Comparison of ENCODE assay signal across 12 mouse cellular contexts in the genomic region with DNA sequence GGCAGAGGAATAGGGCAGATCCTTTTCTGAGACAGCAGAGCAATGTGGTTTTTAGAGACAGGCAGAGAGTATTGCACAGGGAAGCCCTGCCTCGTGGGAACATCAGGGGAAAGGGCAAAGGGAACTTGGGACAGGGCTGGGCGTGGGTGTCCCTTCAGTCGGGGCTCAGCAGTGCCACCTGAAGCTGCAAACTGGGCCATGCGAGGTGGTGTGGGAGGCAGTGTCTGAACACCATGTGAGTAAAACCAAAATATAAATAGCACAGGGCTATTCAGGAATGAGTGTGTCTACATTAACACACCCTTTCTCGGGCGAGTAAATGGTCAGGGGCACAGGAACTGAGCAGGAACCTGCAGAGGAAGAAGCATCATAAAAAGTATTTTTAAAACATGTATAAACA.
DNase-seq lines count a peak whose midpoint lies in the region; ATAC-seq lines count a peak whose summit lies in the region.
"Had no signal": no experiment of that assay in that cellular context is flagged by ENCODE, and none has a peak within 500 bp of the region (broad histone marks: within the 10 kb centered on the region; RNA-seq: fewer than 3 reads in every experiment).

No protein-coding gene starts in this region.

- ATAC-seq in forebrain, embryonic 15.5 days (replicated peaks) = no peak
- no peak for ATAC-seq in forebrain, embryonic 16.5 days
- 0 out of 2 replicates have a peak, but pooled peaks have one; percentile 16 for ATAC-seq in hindbrain, embryonic 15.5 days (ENCODE audit: low FRiP score, low read depth)
- no peak for ATAC-seq in megakaryocyte-erythroid progenitor cell, adult 5-6 weeks (replicated peaks; ENCODE audit: low FRiP score, low TSS enrichment, poor library complexity, severe bottlenecking)
- ATAC-seq: CD4-positive, CD25-positive, alpha-beta regulatory T cell, adult 4 months had no signal

- H3K4me2 ChIP-seq in forebrain, embryonic 15.5 days (replicated peaks) = no peak overlapping the region
- no peak overlapping the region for H3K4me2 ChIP-seq in forebrain, embryonic 16.5 days (ENCODE audit: low read length)
- peak overlapping the region; percentile 9; the same call in 1 of the 2 replicates for H3K4me2 ChIP-seq in hindbrain, embryonic 15.5 days
- H3K4me2 ChIP-seq: lung, embryonic 15.5 days had no signal

- H3K9ac ChIP-seq in forebrain, embryonic 15.5 days (replicated peaks) = no peak overlapping the region
- no peak overlapping the region for H3K9ac ChIP-seq in forebrain, embryonic 16.5 days (replicated peaks; ENCODE audit: low read depth, low read length)
- no peak overlapping the region for H3K9ac ChIP-seq in hindbrain, embryonic 15.5 days
- H3K9ac ChIP-seq: lung, embryonic 15.5 days had no signal

- H3K27ac ChIP-seq in forebrain, embryonic 15.5 days (replicated peaks) = peak overlapping the region; percentile 53
- H3K27ac ChIP-seq in forebrain, embryonic 16.5 days (ENCODE audit: low read length) = no peak overlapping the region
- peak overlapping the region; percentile 65 for H3K27ac ChIP-seq in hindbrain, embryonic 15.5 days (replicated peaks)
- H3K27ac ChIP-seq: kidney, postnatal 0 days; lung, embryonic 15.5 days had no signal

- no peak overlapping the region for H3K4me3 ChIP-seq in forebrain, embryonic 15.5 days
- no peak overlapping the region for H3K4me3 ChIP-seq in forebrain, embryonic 16.5 days (replicated peaks; ENCODE audit: low read length)
- H3K4me3 ChIP-seq in hindbrain, embryonic 15.5 days = no peak overlapping the region
- H3K4me3 ChIP-seq: lung, embryonic 15.5 days had no signal

- no peaks in the 10 kb centered on the region for H3K36me3 ChIP-seq in forebrain, embryonic 15.5 days
- H3K36me3 ChIP-seq in forebrain, embryonic 16.5 days (ENCODE audit: control insufficient read depth, insufficient read depth) = no peaks in the 10 kb centered on the region
- no peaks in the 10 kb centered on the region for H3K36me3 ChIP-seq in hindbrain, embryonic 15.5 days
- H3K36me3 ChIP-seq: lung, embryonic 15.5 days had no signal

- peaks cover 24% of the 10 kb centered on the region for H3K4me1 ChIP-seq in forebrain, embryonic 15.5 days
- peaks cover 16% of the 10 kb centered on the region for H3K4me1 ChIP-seq in forebrain, embryonic 16.5 days (replicated peaks; ENCODE audit: control insufficient read depth, insufficient read depth, low read length)
- peaks cover 11% of the 10 kb centered on the region for H3K4me1 ChIP-seq in hindbrain, embryonic 15.5 days (replicated peaks)

- WGBS in forebrain, embryonic 15.5 days = 51% methylated on average over 6 of the region's 6 CpGs
- 62% methylated on average over 6 of the region's 6 CpGs for WGBS in forebrain, embryonic 16.5 days
- 66% methylated on average over 6 of the region's 6 CpGs for WGBS in hindbrain, embryonic 15.5 days

- no peaks in the 10 kb centered on the region for H3K27me3 ChIP-seq in forebrain, embryonic 15.5 days
- no peaks in the 10 kb centered on the region for H3K27me3 ChIP-seq in forebrain, embryonic 16.5 days (replicated peaks; ENCODE audit: control insufficient read depth, insufficient read depth, low read length)
- no peaks in the 10 kb centered on the region for H3K27me3 ChIP-seq in hindbrain, embryonic 15.5 days
- H3K27me3 ChIP-seq: lung, embryonic 15.5 days had no signal

- H3K9me3 ChIP-seq in forebrain, embryonic 15.5 days = no peaks in the 10 kb centered on the region
- H3K9me3 ChIP-seq in forebrain, embryonic 16.5 days (ENCODE audit: control insufficient read depth, low read length) = no peaks in the 10 kb centered on the region
- H3K9me3 ChIP-seq in hindbrain, embryonic 15.5 days = no peaks in the 10 kb centered on the region
- H3K9me3 ChIP-seq: lung, embryonic 15.5 days had no signal

- peak; percentile 18 for DNase-seq in lung, postnatal 25 days (ENCODE audit: low spot score)
- DNase-seq in lung, postnatal 14 days = no peak
- peak; percentile 54 for DNase-seq in gastrocnemius, postnatal 25 days
- no peak for DNase-seq in layer of hippocampus, adult 11-12 months (ENCODE audit: low spot score)
- DNase-seq: thymus, adult 2 months had no signal

Comparison
In these comparisons a context has a peak if more than half of its experiments do, and no peak if none do; other contexts are left out.
1. DNase-seq: peak in lung, postnatal 25 days (single experiment) and gastrocnemius, postnatal 25 days (single experiment); none in lung, postnatal 14 days (single experiment) and layer of hippocampus, adult 11-12 months (single experiment).